Mouse (Mus musculus): ENCODE data around the gene Tldc1.

Tldc1 gene

GRCm38 (mm10) chr8:119722348-119722747, 55.9 kb downstream of the Tldc1 start:
- DNase-seq (ENCODE audit: low spot score), result no peak

GRCm38 (mm10) chr8:119719011-119719501, 59.2 kb downstream of the Tldc1 start:
- DNase-seq (ENCODE audit: low spot score), result peak; percentile 39

GRCm38 (mm10) chr8:119717765-119718164, 60.5 kb downstream of the Tldc1 start:
- DNase-seq (ENCODE audit: low spot score), result no peak

GRCm38 (mm10) chr8:119716730-119717299, 61.4 kb downstream of the Tldc1 start:
- no peak for DNase-seq (ENCODE audit: low spot score)

GRCm38 (mm10) chr8:119715221-119715620, 63.0 kb downstream of the Tldc1 start:
- DNase-seq (ENCODE audit: low spot score), result no peak

GRCm38 (mm10) chr8:119713421-119713820, 64.8 kb downstream of the Tldc1 start:
- no peak for DNase-seq (ENCODE audit: low spot score)

GRCm38 (mm10) chr8:119712226-119712625, 66.0 kb downstream of the Tldc1 start:
- DNase-seq (ENCODE audit: low spot score), result no peak
